Mouse (Mus musculus) olfactory bulb, adult 2 months (tissue): ENCODE measurements at regions not wholly inside any gene's neighbourhood (a gene's known extent, or its start where the extent isn't known, plus 50 kb on each side); places are given as distances from the start of the nearest gene placed in this dataset.

Experiments used
- CTCF ChIP-seq: fragments of 200-500 bp; IDR thresholded peaks from 2 replicates; pipeline ENCODE4 v1.5.1; 2012; ENCODE audit warnings: low read depth, mild to moderate bottlenecking, low read length, moderate library complexity; ENCODE audit not compliant: insufficient read depth
- POLR2A ChIP-seq: fragments of 200-500 bp; IDR thresholded peaks from 2 replicates; pipeline ENCODE4 v1.6.1; 2012; ENCODE audit warnings: mild to moderate bottlenecking, low read depth, low read length, moderate library complexity; ENCODE audit not compliant: insufficient read depth

- TF ChIP-seq CTCF (no peak), POLR2A (no peak)
Measured at GRCm38 (mm10) chr13:70963384-70963783, 121.8 kb upstream of the Adamts16 start.
